In genomic region chr11:73148209-73148608, GRCm38 (mm10) we compare ENCODE assay signal across 10 mouse cellular contexts.
"Had no signal": no experiment of that assay in that cellular context is flagged by ENCODE, and none has a peak within 500 bp of the region (broad histone marks: within the 10 kb centered on the region; RNA-seq: fewer than 3 reads in every experiment).

No protein-coding gene starts in this region.

- DNase-seq: kidney, postnatal 14 days; liver; liver, embryonic 13.5 days; liver, postnatal 0 days; lung, postnatal 14 days; retina, postnatal 1 day; right cerebral cortex, postnatal 14 days; thymus, adult 2 months; thymus, postnatal 36 days had no signal

- ATAC-seq: liver, postnatal 0 days; midbrain, embryonic 16.5 days had no signal
